Mouse (Mus musculus): ENCODE measurements around the gene Hist1h2ba. TPM values are rescaled to one million over a fixed set of nuclear protein-coding genes. Genes with fewer than 3 reads are reported as not detected.
A peak's percentile ranks its signal among the peaks of the same experiment; 100 is the strongest.

Hist1h2ba gene
- total RNA-seq, 2 experiments from 2014 or later, result not detected

DNA sequence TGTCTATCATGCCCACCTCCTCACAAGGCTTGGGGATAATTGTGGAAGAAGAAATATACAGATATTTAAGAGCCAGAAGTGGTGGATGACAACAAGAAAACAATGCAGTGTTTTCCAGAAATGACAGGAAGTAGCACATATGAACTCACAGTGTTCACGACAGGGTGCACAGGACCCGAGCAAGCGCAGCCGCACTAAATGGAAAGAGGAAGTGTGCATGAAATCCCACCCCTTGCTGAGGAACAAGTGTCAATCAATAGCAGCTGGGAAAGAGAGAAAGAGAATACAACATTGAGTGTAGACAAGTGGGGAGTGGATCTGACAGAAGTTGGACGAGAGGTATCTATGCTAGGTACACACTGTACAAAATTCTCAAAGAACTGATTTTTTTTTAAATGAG is 22.6 kb downstream of the Hist1h2ba start:
- ATAC-seq (replicated peaks; ENCODE audit: low FRiP score, low TSS enrichment, poor library complexity, severe bottlenecking), result no peak

DNA sequence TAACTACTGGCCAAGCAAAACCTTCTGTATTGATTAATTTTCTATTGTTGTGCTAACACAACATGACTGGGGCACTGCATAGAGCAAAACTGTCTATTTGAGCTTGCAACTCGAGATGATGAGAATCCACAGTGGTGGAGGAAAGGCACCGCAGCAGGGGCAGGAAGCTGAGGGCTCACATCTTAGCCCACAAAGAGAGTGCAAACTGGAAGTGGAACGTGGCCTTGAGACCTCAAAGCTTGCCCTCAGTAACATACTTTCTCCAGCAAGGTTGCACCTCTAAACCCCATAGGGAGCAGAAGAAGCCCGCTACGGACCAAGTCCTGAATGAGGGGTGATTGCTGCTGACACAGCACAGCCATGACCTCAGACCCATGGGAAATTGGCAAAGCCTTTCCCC is 23.8 kb downstream of the Hist1h2ba start:
- ATAC-seq (replicated peaks; ENCODE audit: low FRiP score, low TSS enrichment, poor library complexity, severe bottlenecking), result no peak

DNA sequence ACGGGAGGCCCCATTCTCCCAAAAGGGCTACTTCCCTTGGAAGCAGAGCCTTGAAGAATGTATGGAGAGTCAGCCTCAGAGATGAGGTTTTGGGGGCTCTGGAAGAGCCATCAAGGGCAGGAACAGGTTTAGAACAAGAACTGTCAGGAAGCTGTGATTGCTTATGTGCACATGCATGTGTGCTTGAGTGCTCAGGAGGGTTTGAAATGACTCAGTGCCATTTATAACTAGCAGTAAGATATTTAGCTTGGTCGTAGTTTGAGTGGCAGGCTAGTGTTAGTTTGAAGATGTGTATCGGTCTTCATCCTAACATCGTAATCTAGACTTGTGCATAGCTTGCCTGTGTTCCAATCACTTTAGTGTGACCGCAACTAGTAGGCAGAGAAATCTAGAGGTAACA is 27.1 kb downstream of the Hist1h2ba start:
- ATAC-seq (replicated peaks; ENCODE audit: low FRiP score, low TSS enrichment, poor library complexity, severe bottlenecking), result no peak

DNA sequence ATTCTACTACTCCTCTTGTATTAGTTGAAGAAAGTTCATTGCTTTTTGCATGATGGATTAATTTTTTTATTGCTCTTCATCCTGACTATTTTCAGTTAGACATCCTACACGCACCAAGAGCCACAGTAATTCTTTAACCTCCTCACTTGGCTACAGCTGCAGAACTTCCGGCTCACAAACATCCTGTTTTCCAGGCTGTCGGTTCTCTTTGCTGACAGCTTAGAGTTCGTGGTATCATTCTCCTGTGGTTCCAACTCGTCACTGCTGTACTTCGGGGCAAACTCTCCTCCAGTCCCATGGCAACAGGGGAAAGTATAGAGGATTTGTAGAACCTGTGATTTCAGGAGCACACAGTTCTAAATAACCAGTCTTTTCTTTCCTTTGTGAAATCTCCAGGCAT is 35.7 kb downstream of the Hist1h2ba start:
- ATAC-seq (replicated peaks; ENCODE audit: low FRiP score, low TSS enrichment, poor library complexity, severe bottlenecking), result no peak

DNA sequence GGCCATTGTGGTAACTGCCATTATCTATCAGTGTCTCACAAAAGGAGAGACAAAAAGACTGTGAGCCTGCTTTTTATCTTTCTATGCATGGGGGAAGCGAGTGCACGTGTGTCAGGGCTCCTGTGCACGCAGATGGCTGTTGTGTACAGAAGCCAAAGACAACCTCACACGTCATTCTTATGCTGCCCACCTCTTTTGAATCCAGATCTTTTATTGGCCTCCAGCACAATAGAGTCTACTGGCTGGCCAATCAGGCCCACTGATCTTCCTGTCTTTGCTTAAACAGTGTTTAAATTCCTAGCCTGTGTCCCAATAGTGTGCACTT is 40.7 kb downstream of the Hist1h2ba start:
- peak; percentile 87 for ATAC-seq (replicated peaks; ENCODE audit: low FRiP score, low TSS enrichment, poor library complexity, severe bottlenecking)

DNA sequence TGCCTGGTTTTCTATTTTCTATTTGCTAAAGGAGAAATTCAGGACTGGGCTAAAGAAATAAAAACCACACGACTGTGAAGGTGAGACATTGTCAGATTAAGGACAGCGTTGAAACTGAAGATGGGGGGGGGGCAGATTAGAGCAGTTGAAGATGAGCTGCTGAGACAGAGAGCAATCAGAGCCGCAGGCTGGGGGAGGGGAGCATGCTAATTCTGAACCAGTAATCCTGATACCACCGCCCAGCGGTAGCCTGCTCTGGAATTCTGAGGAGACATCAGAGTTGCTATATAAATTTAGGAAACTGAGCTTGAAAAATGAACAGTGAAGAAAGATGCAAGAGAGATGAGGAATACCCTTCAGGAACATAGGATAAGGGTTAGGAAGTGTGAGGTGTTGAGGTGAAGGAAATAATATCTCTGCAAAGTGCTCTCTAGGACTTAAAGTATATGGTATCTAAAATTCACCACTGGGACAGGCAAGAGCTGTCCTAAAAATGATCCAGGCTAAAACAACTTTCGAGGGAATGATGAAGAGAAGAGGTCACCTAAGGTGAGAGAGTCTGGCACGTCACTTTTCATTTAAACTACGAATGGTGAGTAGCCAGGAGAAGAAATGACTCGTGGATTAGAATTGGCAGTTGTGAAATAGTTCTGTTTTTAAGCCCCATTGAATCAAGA is 41.2 kb downstream of the Hist1h2ba start:
- ATAC-seq (replicated peaks; ENCODE audit: low FRiP score, low TSS enrichment, poor library complexity, severe bottlenecking), result no peak; the same call in 1 of the 2 replicates

DNA sequence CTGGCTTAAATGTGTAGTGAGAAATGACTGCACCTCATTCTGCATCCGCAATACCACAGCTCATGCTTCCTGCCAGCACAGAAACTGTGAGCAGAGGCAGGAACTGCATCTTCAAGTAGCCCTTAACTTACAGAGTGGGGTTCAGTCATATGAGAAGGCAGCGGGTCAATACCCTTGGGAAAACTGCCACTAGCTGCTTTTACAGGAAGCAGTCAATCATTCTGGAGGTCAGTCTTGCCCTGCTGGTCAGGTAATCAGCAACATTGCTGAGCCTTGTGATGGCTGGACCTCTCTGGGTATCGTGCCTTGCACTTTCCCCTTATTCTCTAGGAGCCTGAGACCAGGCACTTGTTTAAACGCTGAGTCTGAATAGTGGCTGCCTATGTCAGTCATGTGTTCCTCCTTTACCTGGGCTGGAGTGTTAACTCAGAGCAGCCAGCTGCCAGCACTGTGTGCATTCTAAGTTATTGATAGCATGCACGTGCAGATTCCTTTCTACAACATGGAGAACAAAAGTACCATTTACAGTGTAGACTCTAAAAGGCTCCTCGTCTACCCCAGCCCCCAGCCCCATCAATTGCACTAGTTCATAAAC is 44.8 kb downstream of the Hist1h2ba start:
- no peak for ATAC-seq (replicated peaks; ENCODE audit: low FRiP score, low TSS enrichment, poor library complexity, severe bottlenecking)

DNA sequence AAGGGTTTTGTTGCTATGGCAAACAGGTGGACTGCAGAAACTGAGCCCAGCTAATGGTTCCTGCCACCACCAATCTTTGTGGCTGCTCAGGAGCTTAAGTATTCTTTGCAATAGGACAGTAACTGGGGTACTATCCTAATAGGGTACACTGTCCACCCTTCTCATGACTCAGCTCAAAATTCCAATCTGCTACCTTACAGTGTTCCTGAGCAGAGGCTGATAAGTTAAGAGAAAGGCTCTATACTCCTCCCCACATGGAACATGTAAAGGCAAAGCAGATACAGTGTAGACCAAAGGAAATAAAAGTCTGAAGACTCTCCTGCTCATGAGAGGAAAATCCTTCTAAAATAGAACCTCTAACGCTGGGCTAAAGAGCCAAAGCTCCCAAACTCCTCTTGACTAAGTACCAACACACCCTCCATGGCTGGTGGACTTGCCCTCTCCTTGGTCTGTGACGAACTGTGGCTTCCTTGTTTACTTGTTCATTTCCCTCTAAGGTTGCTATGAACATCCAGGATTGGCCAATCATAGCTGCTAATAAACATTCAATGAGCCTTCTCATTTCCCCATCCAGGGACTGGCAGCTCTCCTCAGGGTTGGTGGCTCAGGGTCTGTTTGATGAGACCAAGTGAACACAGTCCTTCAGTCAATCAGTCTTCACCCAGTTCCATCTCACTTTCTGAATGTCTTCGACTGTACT is 46.8 kb downstream of the Hist1h2ba start:
- peak; percentile 50 for ATAC-seq (replicated peaks; ENCODE audit: low FRiP score, low TSS enrichment, poor library complexity, severe bottlenecking)

DNA sequence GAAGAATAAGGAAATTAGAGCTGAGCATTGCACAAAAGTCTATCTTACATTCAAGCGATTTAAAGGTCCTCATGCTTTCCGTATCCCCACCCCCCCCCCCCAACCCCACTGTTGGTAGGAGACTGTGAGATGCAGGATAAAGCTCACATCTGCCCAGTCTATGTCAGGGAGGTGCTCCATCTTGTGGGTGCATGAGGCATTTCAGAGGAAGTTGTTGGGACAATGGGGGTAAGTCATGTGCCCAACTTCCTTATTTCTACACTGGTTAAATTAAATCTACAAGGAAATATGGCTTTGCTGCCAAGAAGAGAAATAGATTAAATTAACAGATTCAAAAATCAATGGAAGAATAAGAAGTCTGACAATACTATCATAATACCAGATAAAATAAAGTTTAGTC is 48.4 kb downstream of the Hist1h2ba start:
- ATAC-seq (replicated peaks; ENCODE audit: low FRiP score, low TSS enrichment, poor library complexity, severe bottlenecking), result peak; percentile 87

Other genes with a start within 250 kb of the Hist1h2ba start
- 74.9 and 133 TPM in 2 replicates for gene Hist1h2bc, start 250.0 kb downstream of the Hist1h2ba start, total RNA-seq (2014; fragmentation: Nextera tagmentation)
- 136 and 209 TPM in 2 replicates for gene Hist1h2bc, start 250.0 kb downstream of the Hist1h2ba start, total RNA-seq (2017)
- gene Hist1h1t, start 238.3 kb downstream of the Hist1h2ba start, total RNA-seq (2014; fragmentation: Nextera tagmentation), result 1.3 TPM in 1 of 2 replicates, not detected in the other
- 1.3 TPM in 1 of 2 replicates, not detected in the other for gene Hist1h1t, start 238.3 kb downstream of the Hist1h2ba start, total RNA-seq (2017)
- 153 and 163 TPM in 2 replicates for gene Hist1h4c, start 235.7 kb downstream of the Hist1h2ba start, total RNA-seq (2014; fragmentation: Nextera tagmentation)
- 166 and 397 TPM in 2 replicates for gene Hist1h4c, start 235.7 kb downstream of the Hist1h2ba start, total RNA-seq (2017)
- not detected in 2 replicates for gene Hfe, start 223.3 kb downstream of the Hist1h2ba start, total RNA-seq (2014; fragmentation: Nextera tagmentation)
- 0.27 and 1.9 TPM in 2 replicates for gene Hfe, start 223.3 kb downstream of the Hist1h2ba start, total RNA-seq (2017)
- gene Hist1h1c, start 195.3 kb downstream of the Hist1h2ba start, total RNA-seq (2014; fragmentation: Nextera tagmentation), result 152 and 164 TPM in 2 replicates
- 474 and 577 TPM in 2 replicates for gene Hist1h1c, start 195.3 kb downstream of the Hist1h2ba start, total RNA-seq (2017)
- 81.7 and 130 TPM in 2 replicates for gene Hist1h3c, start 188.6 kb downstream of the Hist1h2ba start, total RNA-seq (2014; fragmentation: Nextera tagmentation)
- 369 and 555 TPM in 2 replicates for gene Hist1h3c, start 188.6 kb downstream of the Hist1h2ba start, total RNA-seq (2017)
- 322 and 625 TPM in 2 replicates for gene Hist1h2bb, start 187.4 kb downstream of the Hist1h2ba start, total RNA-seq (2014; fragmentation: Nextera tagmentation)
- gene Hist1h2bb, start 187.4 kb downstream of the Hist1h2ba start, total RNA-seq (2017), result 4,065 and 6,565 TPM in 2 replicates
- 69.7 and 80.3 TPM in 2 replicates for gene Hist1h2ab, start 183.0 kb downstream of the Hist1h2ba start, total RNA-seq (2014; fragmentation: Nextera tagmentation)
- gene Hist1h2ab, start 183.0 kb downstream of the Hist1h2ba start, total RNA-seq (2017), result 1,316 and 2,308 TPM in 2 replicates
- 324 and 486 TPM in 2 replicates for gene Hist1h3b, start 181.9 kb downstream of the Hist1h2ba start, total RNA-seq (2014; fragmentation: Nextera tagmentation)
- 276 and 731 TPM in 2 replicates for gene Hist1h3b, start 181.9 kb downstream of the Hist1h2ba start, total RNA-seq (2017)
- gene Hist1h4b, start 177.1 kb downstream of the Hist1h2ba start, total RNA-seq (2014; fragmentation: Nextera tagmentation), result 164 and 186 TPM in 2 replicates
- 396 and 733 TPM in 2 replicates for gene Hist1h4b, start 177.1 kb downstream of the Hist1h2ba start, total RNA-seq (2017)
- 58.4 and 68.4 TPM in 2 replicates for gene Hist1h4a, start 172.9 kb downstream of the Hist1h2ba start, total RNA-seq (2014; fragmentation: Nextera tagmentation)
- gene Hist1h4a, start 172.9 kb downstream of the Hist1h2ba start, total RNA-seq (2017), result 328 and 432 TPM in 2 replicates
- gene Hist1h3a, start 171.8 kb downstream of the Hist1h2ba start, total RNA-seq (2014; fragmentation: Nextera tagmentation), result 67.8 and 132 TPM in 2 replicates
- gene Hist1h3a, start 171.8 kb downstream of the Hist1h2ba start, total RNA-seq (2017), result 285 and 495 TPM in 2 replicates
- gene Hist1h1a, start 170.5 kb downstream of the Hist1h2ba start, total RNA-seq (2014; fragmentation: Nextera tagmentation), result 324 and 695 TPM in 2 replicates
- 1,816 and 2,974 TPM in 2 replicates for gene Hist1h1a, start 170.5 kb downstream of the Hist1h2ba start, total RNA-seq (2017)
- gene Trim38, start 164.2 kb downstream of the Hist1h2ba start, total RNA-seq (2014; fragmentation: Nextera tagmentation), result not detected in 2 replicates
- gene Trim38, start 164.2 kb downstream of the Hist1h2ba start, total RNA-seq (2017), result not detected in 2 replicates
- gene Slc17a2, start 127.2 kb downstream of the Hist1h2ba start, total RNA-seq (2014; fragmentation: Nextera tagmentation), result not detected in 2 replicates
- not detected in 2 replicates for gene Slc17a2, start 127.2 kb downstream of the Hist1h2ba start, total RNA-seq (2017)
- gene Slc17a3, start 94.7 kb downstream of the Hist1h2ba start, total RNA-seq (2014; fragmentation: Nextera tagmentation), result not detected in 2 replicates
- gene Slc17a3, start 94.7 kb downstream of the Hist1h2ba start, total RNA-seq (2017), result not detected in 2 replicates
- gene Slc17a1, start 66.4 kb downstream of the Hist1h2ba start, total RNA-seq (2014; fragmentation: Nextera tagmentation), result not detected in 2 replicates
- not detected in 2 replicates for gene Slc17a1, start 66.4 kb downstream of the Hist1h2ba start, total RNA-seq (2017)
- 1.2 TPM in 2 replicates for gene Slc17a4, start 19.1 kb downstream of the Hist1h2ba start, total RNA-seq (2014; fragmentation: Nextera tagmentation)
- gene Slc17a4, start 19.1 kb downstream of the Hist1h2ba start, total RNA-seq (2017), result 1.0 and 1.3 TPM in 2 replicates
- not detected in 2 replicates for gene Hist1h2aa, start 306 bp upstream of the Hist1h2ba start, total RNA-seq (2014; fragmentation: Nextera tagmentation)
- not detected in 2 replicates for gene Hist1h2aa, start 306 bp upstream of the Hist1h2ba start, total RNA-seq (2017)
- not detected in 2 replicates for gene Scgn, start 57.1 kb upstream of the Hist1h2ba start, total RNA-seq (2014; fragmentation: Nextera tagmentation)
- gene Scgn, start 57.1 kb upstream of the Hist1h2ba start, total RNA-seq (2017), result not detected in 2 replicates